Mouse (Mus musculus) embryonic facial prominence, embryonic 14.5 days (tissue): ENCODE results near the gene Eya3. TPM values are rescaled to one million over a fixed set of nuclear protein-coding genes. Genes with fewer than 3 reads are reported as not detected.

Source experiments
- ATAC-seq: fragments of 200-750 bp; cut with Nextera tagmentation; 2 replicates; pipeline ENCODE4 v1.8.0; 2017; ENCODE audit warnings: low read depth, moderate number of reproducible peaks, moderate TSS enrichment
- DNase-seq: peaks from one replicate; pipeline ENCODE4 v3.0.0-alpha.2; 2015; ENCODE audit warnings: low spot score
- H3K27ac ChIP-seq: fragments of 300-500 bp; sonication (generic); replicated peaks from 2 replicates; pipeline ENCODE4 v1.5.1; 2014; ENCODE audit warnings: low read depth, mild to moderate bottlenecking, low read length, moderate library complexity
- H3K27me3 ChIP-seq: fragments of 300-500 bp; sonication (generic); replicated peaks from 2 replicates; pipeline ENCODE4 v1.6.1; 2014; ENCODE audit warnings: low read length; ENCODE audit not compliant: control insufficient read depth, insufficient read depth
- H3K36me3 ChIP-seq: fragments of 300-500 bp; sonication (generic); 2 replicates; pipeline ENCODE4 v1.6.1; 2014; ENCODE audit warnings: low read length, mixed read lengths; ENCODE audit not compliant: control insufficient read depth, insufficient read depth
- H3K4me1 ChIP-seq: fragments of 300-500 bp; sonication (generic); 2 replicates; pipeline ENCODE4 v1.6.1; 2014; ENCODE audit warnings: antibody characterized with exemption, low read length; ENCODE audit not compliant: control insufficient read depth, insufficient read depth
- H3K4me2 ChIP-seq: fragments of 300-500 bp; sonication (generic); 2 replicates; pipeline ENCODE4 v1.6.1; 2014; ENCODE audit warnings: low read depth, mild to moderate bottlenecking, low read length, moderate library complexity, mixed read lengths
- H3K4me3 ChIP-seq: fragments of 300-500 bp; sonication (generic); 2 replicates; pipeline ENCODE4 v1.5.1; 2014; ENCODE audit warnings: low read depth, mild to moderate bottlenecking, low read length
- H3K9ac ChIP-seq: fragments of 300-500 bp; sonication (generic); 2 replicates; pipeline ENCODE4 v1.6.1; 2014; ENCODE audit warnings: low read depth, mild to moderate bottlenecking, low read length, moderate library complexity, mixed read lengths
- H3K9me3 ChIP-seq: fragments of 300-500 bp; sonication (generic); 2 replicates; pipeline ENCODE4 v1.6.1; 2016; ENCODE audit warnings: low read length; ENCODE audit not compliant: control insufficient read depth
- WGBS: fragments of 180-500 bp; shearing (Covaris S2); extraction: QIAGEN DNeasy Blood & Tissue Kit; methylation state at CpG from one replicate; pipeline ENCODE4 v1.1.7; 2014; 5-methylcytosine and 5-hydroxymethylcytosine counted together
- polyA plus RNA-seq: library from polyadenylated mRNA; unstranded; fragments of >200 nt; fragmentation: Nextera tagmentation; extraction: Ambion mirVana; gene quantifications from 2 replicates; pipeline ENCODE4 v1.2.1, GENCODE M21; 2014

The Eya3 gene
- polyA plus RNA-seq, 1 experiment from 2014 or later, result 25.5 TPM

DNA sequence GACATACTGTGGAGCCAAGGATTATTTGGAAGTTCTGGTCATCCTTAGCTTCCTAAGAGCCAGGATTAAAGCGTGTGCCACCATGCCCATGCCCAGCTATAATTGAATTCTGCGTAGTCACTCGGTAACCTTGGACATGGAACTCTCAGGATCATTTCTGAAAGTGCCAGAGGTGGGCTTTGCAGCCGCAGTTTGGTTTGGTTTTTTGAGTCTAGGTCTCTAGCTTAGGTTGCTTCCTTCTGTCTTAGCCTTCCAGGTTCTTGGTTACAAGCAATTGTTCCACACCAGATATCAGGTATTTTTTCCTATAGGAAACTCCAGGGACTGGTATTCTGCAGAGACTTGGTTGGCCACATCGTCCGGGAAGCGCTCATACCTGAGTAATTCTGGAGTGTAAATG, 74.4 kb downstream of the Eya3 start:
- no peak overlapping the region for H3K27ac ChIP-seq
- ATAC-seq, result no peak
- no peaks in the 10 kb centered on the region for H3K4me1 ChIP-seq
- no peaks in the 10 kb centered on the region for H3K27me3 ChIP-seq
- H3K9me3 ChIP-seq, result no peaks in the 10 kb centered on the region
- no peak overlapping the region for H3K9ac ChIP-seq
- no peak overlapping the region for H3K4me2 ChIP-seq
- no peak overlapping the region for H3K4me3 ChIP-seq
- peaks cover 61% of the 10 kb centered on the region for H3K36me3 ChIP-seq
- no peak for DNase-seq
- 94% methylated on average over 7 of the region's 7 CpGs for WGBS

DNA sequence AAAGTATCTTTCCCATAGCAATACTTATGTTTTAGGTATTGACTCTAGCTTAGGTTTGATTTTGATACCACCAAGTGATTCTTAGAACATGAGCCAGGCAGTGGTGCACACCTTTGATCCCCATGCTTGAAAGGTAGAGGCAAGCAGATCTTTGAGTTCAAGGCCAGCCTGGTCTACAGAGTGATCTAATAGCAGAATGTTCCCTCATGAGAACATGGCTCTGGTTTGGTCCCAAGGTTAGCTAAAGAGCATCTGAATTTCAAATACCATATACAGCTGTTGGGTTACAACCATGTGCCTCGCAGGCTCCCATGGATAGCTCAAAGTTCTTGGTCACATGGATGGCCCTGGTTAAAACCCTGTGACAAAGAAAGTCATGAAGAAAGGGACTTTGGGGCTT, 79.5 kb downstream of the Eya3 start:
- Histone ChIP-seq H3K9me3 (no peaks in the 10 kb centered on the region), H3K4me3 (no peak overlapping the region), H3K9ac (no peak overlapping the region), H3K27ac (no peak overlapping the region), H3K4me1 (no peaks in the 10 kb centered on the region), H3K27me3 (no peaks in the 10 kb centered on the region), H3K36me3 (peaks cover 52% of the 10 kb centered on the region), H3K4me2 (no peak overlapping the region)
- WGBS, result 94% methylated on average over 1 of the region's 1 CpGs
- DNase-seq, result no peak
- ATAC-seq, result no peak

DNA sequence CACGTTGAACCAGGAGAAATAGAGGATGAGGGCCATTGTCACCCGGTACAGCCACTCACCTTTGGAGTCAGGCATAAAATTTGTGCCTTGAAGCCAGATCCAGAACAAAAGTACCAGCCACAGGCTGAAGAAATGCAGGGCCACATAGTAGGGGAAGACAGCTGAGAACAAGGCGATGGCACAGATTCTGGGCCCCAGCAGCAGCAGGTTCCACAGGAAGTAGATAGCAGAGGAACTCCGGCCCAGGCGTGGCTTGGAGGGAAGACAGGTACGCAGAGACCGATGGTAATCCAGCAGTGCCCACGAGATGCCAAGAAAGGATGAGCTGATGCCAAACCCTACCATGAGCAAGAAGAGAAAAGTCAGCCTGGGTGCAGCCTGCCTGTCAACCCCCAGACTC, 89.4 kb downstream of the Eya3 start:
- WGBS, result 91% methylated on average over 8 of the region's 8 CpGs
- Histone ChIP-seq H3K27me3 (no peaks in the 10 kb centered on the region), H3K4me2 (no peak overlapping the region), H3K36me3 (peaks cover 34% of the 10 kb centered on the region; the same call in 1 of the 2 replicates), H3K9ac (no peak overlapping the region), H3K27ac (no peak overlapping the region), H3K9me3 (no peaks in the 10 kb centered on the region), H3K4me1 (peaks cover 5% of the 10 kb centered on the region), H3K4me3 (no peak overlapping the region)
- ATAC-seq, result no peak
- no peak for DNase-seq

DNA sequence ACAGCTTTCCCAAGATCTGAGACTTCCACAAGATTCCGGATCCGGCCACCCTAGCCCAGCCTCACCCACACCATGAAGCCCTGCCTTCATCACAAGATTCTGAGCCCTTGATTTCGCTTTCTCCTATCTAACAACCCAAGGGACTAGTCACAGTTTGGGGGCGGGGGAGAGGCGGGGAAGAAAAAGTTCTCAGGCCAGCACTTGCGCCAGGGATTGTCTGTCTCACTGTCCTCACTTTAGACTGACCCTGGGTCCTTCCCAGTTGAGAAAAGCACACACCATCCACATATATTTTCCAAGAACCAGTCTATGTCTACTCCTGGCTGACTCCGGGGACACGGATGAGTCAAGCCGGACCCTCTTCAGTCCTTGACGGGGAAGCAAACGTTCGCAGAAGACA, 92.8 kb downstream of the Eya3 start:
- no peak for ATAC-seq
- DNase-seq, result no peak
- no peak overlapping the region for H3K27ac ChIP-seq
- H3K4me2 ChIP-seq, result peak overlapping the region; percentile 68
- no peaks in the 10 kb centered on the region for H3K27me3 ChIP-seq
- WGBS, result 47% methylated on average over 12 of the region's 12 CpGs
- peak overlapping the region; percentile 63 for H3K9ac ChIP-seq
- H3K9me3 ChIP-seq, result no peaks in the 10 kb centered on the region
- H3K4me1 ChIP-seq, result peaks cover 5% of the 10 kb centered on the region
- peaks cover 8% of the 10 kb centered on the region; the same call in 1 of the 2 replicates for H3K36me3 ChIP-seq
- peak overlapping the region; percentile 54 for H3K4me3 ChIP-seq

DNA sequence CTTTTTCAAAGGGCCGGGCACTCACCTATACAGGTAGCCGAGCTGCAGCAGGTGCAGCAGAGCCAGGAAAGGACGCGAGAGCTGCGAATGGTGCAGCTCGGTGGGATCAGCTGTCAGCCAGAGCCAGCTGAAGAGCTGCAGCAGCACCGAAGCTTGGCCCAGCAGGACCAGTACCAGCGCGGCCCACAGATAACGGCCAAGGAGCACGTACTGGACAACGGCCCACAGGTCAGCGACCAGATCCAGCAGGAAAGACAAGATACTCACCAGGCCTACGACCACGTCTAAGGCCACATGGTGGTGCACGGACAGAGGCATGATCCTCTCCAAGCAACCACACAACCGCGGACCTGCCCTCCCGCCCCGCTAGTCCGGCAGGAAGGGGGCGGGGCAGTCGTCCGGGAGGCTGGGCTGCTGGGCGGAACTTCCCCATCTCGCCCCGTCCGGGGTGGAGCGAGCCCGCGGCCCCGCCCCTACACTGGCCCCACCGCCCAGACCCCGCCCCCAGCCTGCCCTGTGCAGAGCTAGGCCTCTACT, 93.4 kb downstream of the Eya3 start, which contains the start of gene Xkr8:
Xkr8 (minus strand) TSS at position 399 of the 537 bp plus-strand sequence.
- no peaks in the 10 kb centered on the region for H3K27me3 ChIP-seq
- WGBS, result 4% methylated on average over 21 of the region's 34 CpGs
- DNase-seq (peak; percentile 91), ATAC-seq (peak; percentile 98)
- H3K27ac ChIP-seq, result no peak within 1 kb of the TSS; the same call in 1 of the 2 replicates
- H3K4me1 ChIP-seq, result peaks cover 5% of the 10 kb centered on the region
- H3K4me3 ChIP-seq, result peak within 1 kb of the TSS; percentile 54
- H3K4me2 ChIP-seq, result peak within 1 kb of the TSS; percentile 68
- H3K9me3 ChIP-seq, result no peaks in the 10 kb centered on the region
- peak within 1 kb of the TSS; percentile 63 for H3K9ac ChIP-seq
- H3K36me3 ChIP-seq, result peaks cover 4% of the 10 kb centered on the region; the same call in 1 of the 2 replicates

DNA sequence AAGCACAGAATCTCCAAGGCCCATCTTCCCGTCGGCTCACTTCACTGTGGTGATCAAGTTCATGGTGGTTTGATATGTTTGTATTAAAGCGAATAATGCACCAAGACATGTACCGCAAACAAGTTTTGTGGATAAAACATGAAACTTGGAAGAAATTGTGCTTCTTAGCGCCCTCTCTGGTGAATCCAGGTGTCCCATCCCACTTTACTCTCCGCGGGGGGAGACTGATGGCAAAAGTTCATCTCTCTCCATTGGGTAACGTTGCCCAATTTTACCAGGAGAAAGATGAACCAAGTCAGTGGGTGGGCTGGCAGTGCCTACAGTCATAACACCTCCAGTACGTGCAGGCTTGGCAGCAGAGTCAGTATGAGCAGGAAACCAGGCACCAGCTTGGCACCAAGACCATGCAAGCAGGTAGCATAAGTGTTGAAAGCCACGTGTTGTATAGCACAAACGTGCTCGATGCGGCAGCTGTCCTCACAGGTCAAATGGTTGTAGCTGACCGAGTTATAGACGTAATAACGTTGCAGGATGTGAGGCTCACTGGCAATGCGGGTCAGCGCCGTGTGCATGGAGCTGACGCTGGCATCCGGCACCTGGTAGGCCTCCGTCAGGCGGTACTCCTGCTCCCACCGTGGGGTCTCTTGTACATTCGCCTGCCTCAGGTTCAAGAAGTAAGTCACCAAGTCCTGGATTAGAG, 94.4 kb downstream of the Eya3 start:
- WGBS, result 91% methylated on average over 25 of the region's 25 CpGs
- no peaks in the 10 kb centered on the region for H3K36me3 ChIP-seq
- H3K9ac ChIP-seq, result no peak overlapping the region
- no peak overlapping the region; the same call in 1 of the 2 replicates for H3K4me3 ChIP-seq
- no peaks in the 10 kb centered on the region for H3K27me3 ChIP-seq
- ATAC-seq (no peak), DNase-seq (no peak)
- H3K27ac ChIP-seq, result no peak overlapping the region
- H3K4me1 ChIP-seq, result peaks cover 5% of the 10 kb centered on the region
- peak overlapping the region; percentile 68; the same call in 1 of the 2 replicates for H3K4me2 ChIP-seq
- H3K9me3 ChIP-seq, result no peaks in the 10 kb centered on the region

DNA sequence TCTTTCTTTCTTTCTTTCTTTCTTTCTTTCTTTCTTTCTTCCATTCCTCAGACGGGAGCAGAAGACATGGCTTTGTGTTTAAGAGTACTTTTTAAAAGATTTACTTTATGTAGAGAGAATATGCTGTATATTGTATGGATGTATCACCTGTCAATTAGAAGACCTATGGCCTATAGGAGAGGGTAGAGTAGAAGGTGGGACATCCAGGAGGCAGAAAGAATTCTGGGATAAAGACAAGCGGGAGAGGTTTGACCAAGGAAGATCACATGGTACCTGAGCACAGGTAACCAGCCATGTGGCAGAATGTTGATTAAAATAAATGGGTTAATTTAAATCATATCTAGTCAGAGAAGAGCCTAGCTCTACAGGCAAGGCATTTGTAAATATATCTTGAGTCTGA, 96.0 kb downstream of the Eya3 start:
- Histone ChIP-seq H3K4me2 (no peak overlapping the region), H3K27me3 (no peaks in the 10 kb centered on the region), H3K9ac (no peak overlapping the region), H3K4me1 (peaks cover 5% of the 10 kb centered on the region), H3K4me3 (no peak overlapping the region), H3K27ac (no peak overlapping the region), H3K36me3 (no peaks in the 10 kb centered on the region), H3K9me3 (no peaks in the 10 kb centered on the region)
- DNase-seq, result no peak
- no peak for ATAC-seq
- 96% methylated on average over 2 of the region's 2 CpGs for WGBS

DNA sequence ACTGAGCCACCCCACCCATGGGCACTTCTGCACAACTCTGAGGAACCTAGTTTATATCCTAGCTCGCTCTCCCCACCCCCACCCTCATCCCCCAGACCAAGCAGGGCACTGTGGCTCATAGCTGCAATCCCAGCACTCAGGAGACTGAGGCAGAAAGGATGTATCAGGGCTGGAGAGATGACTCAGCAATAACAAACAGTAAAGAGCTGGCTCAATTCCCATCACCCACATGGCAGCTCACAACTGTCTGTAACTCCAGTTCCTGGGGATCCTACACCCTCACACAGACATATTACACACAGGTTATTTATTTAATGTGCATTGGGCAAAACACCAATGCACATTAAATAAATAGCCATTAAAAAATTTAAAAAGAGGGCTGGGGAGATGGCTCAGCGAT, 96.6 kb downstream of the Eya3 start:
- no peak for DNase-seq
- no peak for ATAC-seq
- Histone ChIP-seq H3K9ac (no peak overlapping the region), H3K27me3 (no peaks in the 10 kb centered on the region), H3K4me3 (no peak overlapping the region), H3K9me3 (no peaks in the 10 kb centered on the region), H3K4me2 (no peak overlapping the region), H3K36me3 (no peaks in the 10 kb centered on the region), H3K27ac (no peak overlapping the region), H3K4me1 (peaks cover 5% of the 10 kb centered on the region)
- WGBS, result 75% methylated on average over 2 of the region's 2 CpGs

DNA sequence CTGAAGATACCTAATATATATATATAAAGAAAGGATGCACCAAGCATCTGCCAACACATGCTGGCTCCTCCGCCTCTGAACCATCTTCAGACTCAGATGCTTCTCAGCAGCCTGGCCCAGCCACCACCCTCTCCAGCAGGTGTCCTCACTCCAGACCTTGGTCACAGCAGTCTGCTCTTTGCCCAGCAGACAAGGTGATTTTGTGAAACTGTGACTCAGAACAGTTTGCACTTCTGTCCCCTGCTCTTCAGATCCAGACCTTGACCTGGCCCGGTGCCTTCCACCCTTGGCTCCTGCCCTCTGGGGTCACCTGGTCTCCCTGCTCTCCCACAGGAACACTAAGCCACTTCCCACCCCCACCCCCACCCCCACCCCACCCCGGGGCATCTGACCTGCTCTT, 97.1 kb downstream of the Eya3 start:
- no peak overlapping the region for H3K4me3 ChIP-seq
- no peaks in the 10 kb centered on the region for H3K27me3 ChIP-seq
- no peaks in the 10 kb centered on the region for H3K36me3 ChIP-seq
- H3K4me1 ChIP-seq, result peaks cover 5% of the 10 kb centered on the region
- no peak overlapping the region for H3K9ac ChIP-seq
- H3K4me2 ChIP-seq, result no peak overlapping the region
- no peaks in the 10 kb centered on the region for H3K9me3 ChIP-seq
- WGBS, result 48% methylated on average over 3 of the region's 3 CpGs
- H3K27ac ChIP-seq, result no peak overlapping the region
- DNase-seq (no peak), ATAC-seq (no peak)
